Mouse (Mus musculus) hindbrain, embryonic 15.5 days (tissue): ENCODE data around the gene Gnb2. TPM values are rescaled to one million over a fixed set of nuclear protein-coding genes. Genes with fewer than 3 reads are reported as not detected.
A peak's percentile ranks its signal among the peaks of the same experiment; 100 is the strongest.

Experiments
- ATAC-seq: fragments of 200-750 bp; cut with Nextera tagmentation; 2 replicates; pipeline ENCODE4 v1.8.0; 2017; ENCODE audit warnings: low read depth, moderate number of reproducible peaks, moderate TSS enrichment; ENCODE audit not compliant: low FRiP score
- H3K27ac ChIP-seq: fragments of 300-500 bp; sonication (generic); replicated peaks from 2 replicates; pipeline ENCODE4 v1.5.1; 2015; ENCODE audit warnings: mild to moderate bottlenecking, inconsistent platforms
- H3K27me3 ChIP-seq: fragments of 300-500 bp; sonication (generic); 2 replicates; pipeline ENCODE4 v1.6.1; 2015; ENCODE audit warnings: control low read depth, inconsistent platforms
- H3K36me3 ChIP-seq: fragments of 300-500 bp; sonication (generic); 2 replicates; pipeline ENCODE4 v1.6.1; 2015; ENCODE audit warnings: control low read depth, inconsistent platforms
- H3K4me1 ChIP-seq: fragments of 300-500 bp; sonication (generic); replicated peaks from 2 replicates; pipeline ENCODE4 v1.6.1; 2015; ENCODE audit warnings: control low read depth, inconsistent platforms
- H3K4me2 ChIP-seq: fragments of 300-500 bp; sonication (generic); 2 replicates; pipeline ENCODE4 v1.6.1; 2015; ENCODE audit warnings: moderate library complexity, mild to moderate bottlenecking, inconsistent platforms
- H3K4me3 ChIP-seq: fragments of 300-500 bp; sonication (generic); 2 replicates; pipeline ENCODE4 v1.5.1; 2015; ENCODE audit warnings: mild to moderate bottlenecking, inconsistent platforms
- H3K9ac ChIP-seq: fragments of 300-500 bp; sonication (generic); 2 replicates; pipeline ENCODE4 v1.6.1; 2015; ENCODE audit warnings: inconsistent platforms
- H3K9me3 ChIP-seq: fragments of 300-500 bp; sonication (generic); 2 replicates; pipeline ENCODE4 v1.6.1; 2016; ENCODE audit warnings: control low read depth, inconsistent platforms
- WGBS: fragments of 180-500 bp; shearing (Covaris S2); methylation state at CpG from one replicate; pipeline ENCODE4 v1.1.7; 2015; 5-methylcytosine and 5-hydroxymethylcytosine counted together
- polyA plus RNA-seq: library from polyadenylated mRNA; unstranded; fragments of >200 nt; fragmentation: Nextera tagmentation; extraction: Ambion mirVana; gene quantifications from 2 replicates; pipeline ENCODE4 v1.2.1, GENCODE M21; 2015

The Gnb2 gene
- polyA plus RNA-seq, 1 experiment from 2014 or later, result 544 TPM

DNA sequence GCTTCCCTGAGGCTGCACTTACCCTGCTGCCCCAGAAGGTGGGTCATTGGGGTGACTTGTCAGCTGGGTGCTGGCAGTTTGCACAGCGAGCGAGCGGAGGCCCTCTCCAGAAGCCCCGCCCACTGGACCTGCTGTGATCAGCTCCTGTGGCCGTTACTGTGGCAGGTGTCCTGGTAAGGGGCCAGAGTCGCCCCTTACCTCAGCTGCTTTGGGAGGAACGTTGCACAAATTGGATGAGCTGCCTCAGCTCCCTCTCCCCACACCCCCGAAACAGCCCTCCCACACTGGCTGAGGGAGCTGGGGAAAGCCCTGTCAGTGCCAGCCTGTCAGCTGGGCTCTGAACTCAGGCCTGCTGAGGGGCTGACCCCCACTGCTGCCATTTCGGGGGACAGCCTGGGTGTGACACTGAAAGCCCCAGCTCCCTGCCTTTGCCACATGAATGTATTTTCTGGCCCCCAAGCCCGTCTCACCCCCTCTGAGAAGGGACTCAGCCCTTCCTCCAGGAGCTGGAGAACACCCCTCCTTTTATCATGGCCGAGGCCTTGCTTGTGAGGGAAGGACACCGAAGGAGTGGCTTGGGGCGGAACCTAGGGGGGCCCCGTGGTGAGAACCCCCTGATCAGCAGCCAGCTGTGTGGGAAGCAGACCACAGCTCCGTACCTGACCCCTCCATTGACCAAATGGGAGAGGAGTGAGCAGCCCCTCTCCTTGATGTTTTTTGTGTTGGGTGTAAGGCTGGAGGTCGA, 6.9 kb downstream of the Gnb2 start:
- H3K27ac ChIP-seq, result peak overlapping the region; percentile 67
- no peak overlapping the region for H3K4me3 ChIP-seq
- no peak for ATAC-seq
- H3K36me3 ChIP-seq, result peaks cover 68% of the 10 kb centered on the region
- no peak overlapping the region for H3K4me2 ChIP-seq
- no peaks in the 10 kb centered on the region for H3K9me3 ChIP-seq
- peaks cover 34% of the 10 kb centered on the region for H3K4me1 ChIP-seq
- H3K27me3 ChIP-seq, result no peaks in the 10 kb centered on the region
- no peak overlapping the region for H3K9ac ChIP-seq
- WGBS, result 34% methylated on average over 16 of the region's 16 CpGs

DNA sequence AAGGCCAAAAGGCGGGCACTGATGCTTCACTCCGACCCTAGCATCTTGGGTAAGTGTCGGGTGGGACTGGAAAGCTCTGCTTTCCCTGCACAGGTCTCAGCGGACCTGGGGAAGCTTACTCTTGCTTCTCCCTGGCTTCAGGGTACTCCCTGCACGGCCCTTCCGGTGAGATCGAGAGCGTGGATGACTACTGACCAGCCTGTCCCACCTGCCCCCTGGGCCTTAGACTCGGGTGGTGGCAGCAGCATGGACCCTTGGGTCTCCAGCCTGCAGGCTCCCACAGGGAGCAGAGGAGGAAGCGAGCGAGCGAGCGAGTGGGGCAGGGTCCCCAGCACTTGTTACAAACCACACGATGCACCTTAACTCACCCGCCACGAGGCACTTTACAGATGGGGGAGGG, 7.8 kb downstream of the Gnb2 start:
- Histone ChIP-seq H3K27ac (peak overlapping the region; percentile 7; the same call in 1 of the 2 replicates), H3K9ac (peak overlapping the region; percentile 15; the same call in 1 of the 2 replicates)

DNA sequence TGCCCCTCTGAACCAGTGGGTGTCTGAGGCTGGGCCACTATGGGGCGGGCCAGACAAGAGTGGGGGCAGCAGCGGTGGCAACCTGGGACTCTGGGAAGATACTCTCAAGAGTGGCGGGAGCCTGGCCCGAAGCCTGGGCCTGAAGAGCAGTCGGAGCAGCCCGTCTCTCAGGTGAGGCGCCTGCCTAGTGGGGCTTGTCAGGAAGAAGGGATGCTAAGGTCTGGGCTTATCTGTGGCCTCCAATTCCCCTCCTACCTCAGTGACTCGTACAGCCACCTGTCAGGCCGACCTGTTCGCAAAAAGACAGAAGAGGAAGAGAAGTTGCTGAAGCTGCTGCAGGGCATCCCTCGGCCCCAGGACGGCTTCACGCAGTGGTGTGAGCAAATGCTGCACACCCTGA, 8.6 kb downstream of the Gnb2 start:
- H3K36me3 ChIP-seq, result peaks cover 85% of the 10 kb centered on the region
- no peak overlapping the region for H3K4me3 ChIP-seq
- H3K27ac ChIP-seq, result 0 out of 2 replicates have a peak overlapping the region, but pooled peaks have one; percentile 7
- no peaks in the 10 kb centered on the region for H3K9me3 ChIP-seq
- ATAC-seq, result no peak
- H3K27me3 ChIP-seq, result no peaks in the 10 kb centered on the region
- no peak overlapping the region for H3K9ac ChIP-seq
- no peak overlapping the region for H3K4me2 ChIP-seq
- WGBS, result 88% methylated on average over 13 of the region's 13 CpGs
- H3K4me1 ChIP-seq, result peaks cover 24% of the 10 kb centered on the region

More for the DNA sequence above, 7.8 kb downstream of the Gnb2 start:
- no peak overlapping the region for H3K4me2 ChIP-seq
- WGBS, result 75% methylated on average over 16 of the region's 16 CpGs
- H3K27me3 ChIP-seq, result no peaks in the 10 kb centered on the region
- H3K36me3 ChIP-seq, result peaks cover 77% of the 10 kb centered on the region
- no peaks in the 10 kb centered on the region for H3K9me3 ChIP-seq
- H3K4me3 ChIP-seq, result no peak overlapping the region
- no peak for ATAC-seq
- peaks cover 33% of the 10 kb centered on the region for H3K4me1 ChIP-seq

DNA sequence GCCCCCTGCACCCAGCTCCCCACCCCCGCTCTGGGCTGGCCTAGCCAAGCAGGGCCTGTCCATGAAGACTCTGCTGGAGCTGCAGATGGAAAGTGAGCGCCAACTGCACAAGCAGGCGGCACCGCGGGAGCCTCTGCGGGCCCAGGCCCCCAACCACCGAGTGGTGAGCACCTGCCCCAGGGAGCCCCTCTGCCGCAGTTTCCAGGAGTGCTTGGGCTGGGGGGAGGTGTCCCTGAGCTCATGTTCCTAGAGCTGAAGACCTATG, 9.1 kb downstream of the Gnb2 start:
- no peak overlapping the region for H3K27ac ChIP-seq
- ATAC-seq, result no peak
- 79% methylated on average over 8 of the region's 8 CpGs for WGBS

DNA sequence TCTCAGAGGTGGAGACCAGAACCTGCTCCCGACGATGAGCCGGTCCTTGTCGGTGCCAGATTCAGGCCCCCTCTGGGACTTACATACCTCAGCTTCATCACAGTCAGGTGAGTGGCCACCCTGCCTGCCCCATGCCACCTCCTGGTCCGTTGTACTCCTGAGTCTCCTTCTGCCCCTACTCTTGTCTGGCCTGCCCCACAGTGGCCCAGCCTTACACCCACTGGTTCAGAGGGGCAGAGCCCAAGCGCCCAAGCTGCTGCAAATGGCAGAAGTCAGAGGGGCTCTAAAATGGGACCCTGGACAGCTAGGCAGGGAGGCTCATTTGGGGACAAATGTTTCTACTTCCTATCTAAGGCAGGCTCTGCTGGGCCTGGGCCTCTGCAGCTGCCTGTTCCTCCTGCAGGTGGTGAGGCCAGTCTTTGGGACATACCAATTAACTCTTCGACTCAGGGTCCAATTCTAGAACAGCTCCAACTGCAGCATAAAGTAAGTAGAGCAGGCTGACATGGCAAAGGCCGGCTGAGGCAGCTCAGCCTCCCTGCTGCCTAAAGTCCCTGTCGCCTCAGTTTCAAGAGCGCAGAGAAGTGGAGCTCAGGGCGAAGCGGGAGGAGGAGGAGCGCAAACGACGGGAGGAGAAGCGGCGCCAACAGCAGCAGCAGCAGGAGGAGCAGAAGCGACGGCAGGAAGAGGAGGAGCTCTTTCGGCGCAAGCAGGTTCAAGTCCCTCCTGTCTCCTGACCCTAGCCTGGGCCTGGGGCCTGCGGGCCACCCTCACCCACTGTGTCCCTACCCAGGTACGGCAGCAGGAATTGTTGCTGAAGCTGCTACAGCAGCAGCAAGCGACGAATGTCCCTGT, 9.7 kb downstream of the Gnb2 start:
- Histone ChIP-seq H3K4me2 (no peak overlapping the region), H3K9ac (no peak overlapping the region), H3K36me3 (peaks cover 86% of the 10 kb centered on the region), H3K4me1 (peaks cover 15% of the 10 kb centered on the region), H3K4me3 (no peak overlapping the region), H3K27ac (no peak overlapping the region), H3K9me3 (no peaks in the 10 kb centered on the region), H3K27me3 (no peaks in the 10 kb centered on the region)
- ATAC-seq, result no peak
- 83% methylated on average over 25 of the region's 25 CpGs for WGBS

More for the DNA sequence above, 9.1 kb downstream of the Gnb2 start:
- no peak overlapping the region for H3K4me3 ChIP-seq
- no peak overlapping the region for H3K4me2 ChIP-seq
- H3K36me3 ChIP-seq, result peaks cover 86% of the 10 kb centered on the region
- H3K4me1 ChIP-seq, result peaks cover 20% of the 10 kb centered on the region
- no peaks in the 10 kb centered on the region for H3K27me3 ChIP-seq
- no peak overlapping the region for H3K9ac ChIP-seq
- H3K9me3 ChIP-seq, result no peaks in the 10 kb centered on the region

DNA sequence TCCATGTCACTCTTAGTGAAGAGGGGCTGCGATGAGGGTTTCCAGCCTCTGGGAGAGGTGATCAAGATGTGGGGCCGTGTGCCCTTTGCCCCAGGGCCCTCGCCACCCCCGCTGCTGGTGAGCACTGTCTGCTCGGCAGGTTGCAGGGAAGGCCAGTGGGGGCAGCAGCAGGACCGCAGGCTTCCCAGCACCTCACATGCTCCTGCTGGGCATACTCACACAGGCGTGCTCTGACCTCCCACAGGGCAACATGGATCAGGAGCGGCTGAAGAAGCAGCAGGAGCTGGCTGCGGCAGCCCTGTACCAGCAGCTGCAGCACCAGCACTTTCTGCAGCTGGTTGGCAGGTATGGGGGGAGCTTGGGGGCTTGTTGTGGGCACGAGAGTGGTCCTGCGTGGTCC, 10.6 kb downstream of the Gnb2 start:
- Histone ChIP-seq H3K9ac (no peak overlapping the region), H3K4me2 (no peak overlapping the region), H3K27ac (no peak overlapping the region), H3K9me3 (no peaks in the 10 kb centered on the region), H3K4me1 (peaks cover 9% of the 10 kb centered on the region; the same call in 1 of the 2 replicates), H3K4me3 (no peak overlapping the region), H3K27me3 (no peaks in the 10 kb centered on the region), H3K36me3 (peaks cover 80% of the 10 kb centered on the region)
- 69% methylated on average over 11 of the region's 11 CpGs for WGBS
- no peak for ATAC-seq

DNA sequence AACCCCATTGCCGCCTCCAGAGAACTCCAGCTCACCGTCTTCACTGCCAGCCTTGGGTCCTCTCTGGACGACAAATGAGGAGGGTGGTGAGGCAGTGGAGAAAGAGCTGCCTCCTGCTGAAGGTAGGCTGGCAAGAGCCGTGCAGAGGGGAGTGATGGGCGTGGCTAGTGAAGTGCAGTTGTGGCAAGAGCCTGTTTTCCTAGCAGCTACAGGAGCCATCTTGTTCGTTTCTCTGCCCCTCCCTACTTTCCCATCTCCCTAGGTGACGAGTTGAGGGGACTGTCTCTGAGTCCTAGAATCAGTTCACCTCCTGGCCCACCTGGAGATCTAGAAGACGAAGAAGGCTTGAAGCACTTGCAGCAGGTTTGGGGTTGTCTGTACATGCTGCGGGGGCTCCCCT, 11.4 kb downstream of the Gnb2 start:
- H3K4me2 ChIP-seq, result no peak overlapping the region
- peaks cover 9% of the 10 kb centered on the region; the same call in 1 of the 2 replicates for H3K4me1 ChIP-seq
- no peaks in the 10 kb centered on the region for H3K9me3 ChIP-seq
- H3K9ac ChIP-seq, result no peak overlapping the region
- H3K4me3 ChIP-seq, result no peak overlapping the region
- WGBS, result 80% methylated on average over 9 of the region's 9 CpGs
- no peaks in the 10 kb centered on the region for H3K27me3 ChIP-seq
- ATAC-seq, result no peak
- H3K27ac ChIP-seq, result no peak overlapping the region
- H3K36me3 ChIP-seq, result peaks cover 76% of the 10 kb centered on the region

DNA sequence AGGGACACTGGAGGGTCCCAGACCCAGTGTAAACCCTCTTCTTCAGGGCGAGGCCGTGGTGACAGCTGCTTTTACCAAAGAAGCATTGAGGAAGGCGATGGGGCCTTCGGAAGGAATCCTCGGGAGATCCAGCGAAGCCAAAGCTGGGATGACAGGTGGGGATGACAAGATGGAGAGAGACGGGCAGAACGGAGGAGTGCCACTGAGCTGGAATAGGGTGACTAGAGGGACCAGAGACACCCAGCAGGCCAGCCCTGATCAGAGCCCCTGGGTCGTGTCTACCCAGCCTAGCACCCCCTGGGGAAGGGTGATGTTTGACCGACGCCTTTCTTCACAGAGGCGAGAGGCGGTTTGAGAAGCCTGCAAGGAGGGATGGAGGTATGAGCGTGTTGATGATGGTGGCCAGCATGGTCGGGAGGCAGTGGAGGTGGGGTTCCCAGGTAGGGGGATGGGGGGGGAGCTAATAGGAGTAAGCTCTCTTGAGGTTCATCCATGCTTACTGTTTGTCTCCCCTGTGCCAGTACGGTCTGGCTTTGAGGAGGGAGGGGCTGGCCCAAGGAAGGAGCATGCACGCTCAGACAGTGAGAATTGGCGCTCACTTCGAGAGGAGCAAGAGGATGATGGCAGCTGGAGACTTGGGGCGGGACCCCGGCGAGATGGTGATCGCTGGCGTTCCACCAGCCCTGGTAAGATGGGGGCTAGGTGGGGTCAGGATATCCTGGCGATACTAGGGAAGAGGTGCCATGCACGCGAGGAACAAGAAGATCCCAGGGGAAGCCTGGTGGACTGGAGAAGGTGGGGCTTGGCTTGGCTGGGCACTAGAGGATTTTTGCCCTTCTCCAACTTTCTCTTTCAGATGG, 13.4 kb downstream of the Gnb2 start:
- no peak for ATAC-seq
- no peak overlapping the region for H3K4me2 ChIP-seq
- H3K9ac ChIP-seq, result no peak overlapping the region
- H3K27ac ChIP-seq, result no peak overlapping the region
- 90% methylated on average over 27 of the region's 27 CpGs for WGBS
- peaks cover under 1% of the 10 kb centered on the region; the same call in 1 of the 2 replicates for H3K4me1 ChIP-seq
- H3K4me3 ChIP-seq, result no peak overlapping the region
- peaks cover 63% of the 10 kb centered on the region for H3K36me3 ChIP-seq
- no peaks in the 10 kb centered on the region for H3K9me3 ChIP-seq
- H3K27me3 ChIP-seq, result no peaks in the 10 kb centered on the region

DNA sequence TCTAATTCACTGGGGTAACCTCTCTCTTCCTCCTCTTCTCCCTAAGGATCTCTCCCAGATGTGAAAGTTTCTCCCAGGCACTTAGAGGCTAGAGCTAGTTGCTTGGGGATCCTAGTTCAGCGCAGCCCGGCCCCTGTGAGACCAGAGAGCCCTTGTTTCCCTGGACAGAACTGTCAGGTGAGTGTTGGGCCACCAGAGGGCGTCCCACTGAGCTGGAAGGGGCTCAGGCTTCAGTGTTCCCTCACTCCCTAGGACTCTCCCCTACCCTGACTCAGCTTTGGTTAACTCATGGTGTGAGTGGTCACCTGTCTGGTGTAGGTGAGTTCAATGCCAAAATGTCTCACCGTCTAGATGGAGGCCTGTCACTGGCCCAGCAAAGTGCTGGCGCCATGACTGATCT, 14.9 kb downstream of the Gnb2 start, which contains the start of gene Gigyf1:
TSS of gene Gigyf1 (plus strand) at position 113 of the 400 bp plus-strand sequence.
- no peak within 1 kb of the TSS for H3K4me3 ChIP-seq
- no peak within 1 kb of the TSS for H3K4me2 ChIP-seq
- H3K4me1 ChIP-seq, result peaks cover 16% of the 10 kb centered on the region
- H3K27ac ChIP-seq, result no peak within 1 kb of the TSS
- no peak within 1 kb of the TSS for H3K9ac ChIP-seq
- H3K27me3 ChIP-seq, result no peaks in the 10 kb centered on the region
- 74% methylated on average over 5 of the region's 5 CpGs for WGBS
- no peaks in the 10 kb centered on the region for H3K9me3 ChIP-seq
- no peak for ATAC-seq
- H3K36me3 ChIP-seq, result peaks cover 49% of the 10 kb centered on the region

DNA sequence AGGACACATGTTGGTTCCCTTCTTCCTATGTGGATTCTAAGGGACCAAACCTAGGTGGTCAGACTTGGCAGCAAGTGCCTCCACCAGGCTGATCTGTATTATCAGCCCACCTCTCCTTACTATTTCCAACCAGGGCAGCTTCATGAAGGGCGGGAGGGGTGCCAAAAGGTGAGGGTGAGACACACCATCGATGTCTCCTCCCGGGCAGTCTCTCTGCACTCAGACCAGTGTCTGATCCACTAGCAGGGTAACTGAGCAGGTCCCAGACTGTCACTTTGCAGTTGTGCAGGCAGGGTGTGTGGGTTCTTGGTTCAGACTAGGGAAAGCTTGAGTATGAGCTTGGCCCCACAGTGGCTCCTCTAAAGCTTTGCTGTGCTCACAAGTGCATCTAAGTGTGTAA, 18.5 kb downstream of the Gnb2 start:
- 89% methylated on average over 3 of the region's 3 CpGs for WGBS
- no peak overlapping the region for H3K9ac ChIP-seq
- no peak overlapping the region for H3K4me3 ChIP-seq
- no peak overlapping the region for H3K4me2 ChIP-seq
- peaks cover 12% of the 10 kb centered on the region for H3K36me3 ChIP-seq
- no peaks in the 10 kb centered on the region for H3K27me3 ChIP-seq
- H3K27ac ChIP-seq, result no peak overlapping the region
- no peak for ATAC-seq
- peaks cover 41% of the 10 kb centered on the region for H3K4me1 ChIP-seq
- H3K9me3 ChIP-seq, result no peaks in the 10 kb centered on the region

DNA sequence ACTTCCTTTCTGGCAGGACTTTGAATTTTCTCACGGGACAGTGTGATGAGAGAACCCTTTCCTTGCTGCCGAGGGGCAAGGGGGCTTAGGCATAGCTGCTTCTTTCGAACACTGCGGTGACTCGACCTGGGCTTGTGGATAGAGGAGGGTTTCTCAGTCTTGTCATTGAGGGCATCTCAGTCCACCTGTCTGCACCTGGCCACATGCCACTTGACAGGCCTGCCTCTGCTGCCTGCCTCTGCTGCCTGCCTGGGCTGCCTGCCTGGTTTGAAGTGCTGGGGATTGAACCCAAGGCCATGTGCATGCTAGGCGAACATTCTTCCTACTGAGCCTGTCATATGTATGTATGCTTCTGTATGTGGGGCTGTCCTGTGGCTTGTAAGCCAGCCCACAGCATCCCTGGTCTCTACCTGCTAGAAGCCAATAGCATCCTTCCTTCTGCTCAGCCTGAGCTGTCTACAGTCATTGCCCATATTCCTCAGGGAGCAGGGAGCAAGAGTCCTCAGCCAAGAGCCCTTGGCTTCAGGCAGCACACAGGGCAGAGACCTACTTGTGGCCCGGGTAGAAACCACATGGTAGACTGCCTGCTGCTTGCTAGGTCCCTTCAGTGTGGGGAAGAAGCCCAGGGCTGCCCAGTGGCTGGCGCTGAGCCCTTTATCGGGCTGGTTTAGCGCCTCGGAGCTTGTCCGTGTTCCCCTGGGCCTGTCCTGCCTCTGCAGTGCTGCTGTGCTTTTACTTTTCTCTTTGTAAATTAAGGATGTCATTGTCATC, 19.2 kb downstream of the Gnb2 start:
- ATAC-seq, result no peak
- no peak overlapping the region for H3K4me3 ChIP-seq
- H3K4me2 ChIP-seq, result no peak overlapping the region
- no peak overlapping the region for H3K27ac ChIP-seq
- no peaks in the 10 kb centered on the region for H3K27me3 ChIP-seq
- peaks cover 44% of the 10 kb centered on the region for H3K4me1 ChIP-seq
- H3K9me3 ChIP-seq, result no peaks in the 10 kb centered on the region
- peaks cover 7% of the 10 kb centered on the region for H3K36me3 ChIP-seq
- WGBS, result 86% methylated on average over 12 of the region's 12 CpGs
- no peak overlapping the region for H3K9ac ChIP-seq
